Mouse (Mus musculus) erythroblast, embryonic 14.5 days (primary cell): Measurements from ENCODE around the gene Arhgef28. TPM values are rescaled to one million over a fixed set of nuclear protein-coding genes. Genes with fewer than 3 reads are reported as not detected.

Experiments
- H3K27me3 ChIP-seq: 2 replicates; pipeline ENCODE4 v1.6.1; 2012; ENCODE audit warnings: inconsistent platforms; ENCODE audit not compliant: control insufficient read depth
- H3K36me3 ChIP-seq: 2 replicates; pipeline ENCODE4 v1.6.1; 2012; ENCODE audit warnings: mild to moderate bottlenecking, inconsistent platforms; ENCODE audit not compliant: control insufficient read depth
- H3K4me1 ChIP-seq: 2 replicates; pipeline ENCODE4 v1.6.1; 2012; ENCODE audit warnings: inconsistent platforms; ENCODE audit not compliant: control insufficient read depth
- H3K4me3 ChIP-seq: replicated peaks from 2 replicates; pipeline ENCODE3; 2012; ENCODE audit warnings: moderate library complexity, mild to moderate bottlenecking, inconsistent platforms
- H3K9me3 ChIP-seq: 2 replicates; pipeline ENCODE4 v1.6.1; 2012; ENCODE audit warnings: low read length, inconsistent platforms, mixed read lengths; ENCODE audit not compliant: control insufficient read depth
- GATA1 ChIP-seq: IDR thresholded peaks from 2 replicates; pipeline ENCODE4 v1.6.1; 2012; ENCODE audit warnings: low read length, inconsistent platforms, mixed read lengths
- TAL1 ChIP-seq: IDR thresholded peaks from 3 replicates; pipeline ENCODE4 v1.6.1; 2012; ENCODE audit warnings: low read length, inconsistent platforms, mixed read lengths
- polyA plus RNA-seq: library from polyadenylated mRNA; stranded (reverse); fragments of >175 nt; gene quantifications from 2 replicates; pipeline ENCODE4 v1.2.3, GENCODE M21; 2012

The Arhgef28 gene
- polyA plus RNA-seq, 1 experiment: 0.07 TPM

GRCm38 (mm10) chr13:97902821-97903220, 303.4 kb downstream of the Arhgef28 start:
- TF ChIP-seq GATA1 (no peak), TAL1 (no peak)
- Histone ChIP-seq H3K9me3 (no peaks in the 10 kb centered on the region), H3K36me3 (no peaks in the 10 kb centered on the region), H3K4me1 (no peaks in the 10 kb centered on the region), H3K27me3 (no peaks in the 10 kb centered on the region), H3K4me3 (no peak overlapping the region)

GRCm38 (mm10) chr13:97900380-97900758, 305.9 kb downstream of the Arhgef28 start:
- Histone ChIP-seq H3K9me3 (no peaks in the 10 kb centered on the region), H3K4me3 (no peak overlapping the region), H3K4me1 (no peaks in the 10 kb centered on the region), H3K27me3 (no peaks in the 10 kb centered on the region), H3K36me3 (no peaks in the 10 kb centered on the region)
- no peak for TF ChIP-seq TAL1
- TF ChIP-seq GATA1: no peak

- no peak overlapping the region for H3K4me3 ChIP-seq
- H3K4me1 ChIP-seq: no peaks in the 10 kb centered on the region
- no peaks in the 10 kb centered on the region for H3K9me3 ChIP-seq
- TF ChIP-seq GATA1: no peak
- no peak for TF ChIP-seq TAL1
- no peaks in the 10 kb centered on the region for H3K36me3 ChIP-seq
- H3K27me3 ChIP-seq: no peaks in the 10 kb centered on the region
These were observed 306.4 kb downstream of the Arhgef28 start for GRCm38 (mm10) chr13:97899604-97900379.

- TF ChIP-seq GATA1: no peak
- no peak for TF ChIP-seq TAL1
- H3K36me3 ChIP-seq: no peaks in the 10 kb centered on the region
- no peaks in the 10 kb centered on the region for H3K27me3 ChIP-seq
- H3K4me3 ChIP-seq: no peak overlapping the region
- H3K9me3 ChIP-seq: no peaks in the 10 kb centered on the region
- no peaks in the 10 kb centered on the region for H3K4me1 ChIP-seq
These were observed 307.6 kb downstream of the Arhgef28 start for GRCm38 (mm10) chr13:97898590-97898989.

- no peaks in the 10 kb centered on the region for H3K36me3 ChIP-seq
- TF ChIP-seq TAL1: no peak
- TF ChIP-seq GATA1: no peak
- H3K4me3 ChIP-seq: no peak overlapping the region
- H3K27me3 ChIP-seq: no peaks in the 10 kb centered on the region
- no peaks in the 10 kb centered on the region for H3K9me3 ChIP-seq
- H3K4me1 ChIP-seq: no peaks in the 10 kb centered on the region
These were observed 313.0 kb downstream of the Arhgef28 start for GRCm38 (mm10) chr13:97893031-97893825.

GRCm38 (mm10) chr13:97892089-97892884, 314.0 kb downstream of the Arhgef28 start:
- Histone ChIP-seq H3K9me3 (no peaks in the 10 kb centered on the region), H3K4me1 (no peaks in the 10 kb centered on the region), H3K36me3 (no peaks in the 10 kb centered on the region), H3K4me3 (no peak overlapping the region), H3K27me3 (no peaks in the 10 kb centered on the region)
- TF ChIP-seq GATA1: no peak
- no peak for TF ChIP-seq TAL1

GRCm38 (mm10) chr13:97888046-97888445, 318.2 kb downstream of the Arhgef28 start:
- Histone ChIP-seq H3K4me1 (no peaks in the 10 kb centered on the region), H3K27me3 (no peaks in the 10 kb centered on the region), H3K9me3 (no peaks in the 10 kb centered on the region), H3K36me3 (no peaks in the 10 kb centered on the region), H3K4me3 (no peak overlapping the region)
- no peak for TF ChIP-seq TAL1
- no peak for TF ChIP-seq GATA1

GRCm38 (mm10) chr13:97887558-97887957, 318.7 kb downstream of the Arhgef28 start:
- H3K27me3 ChIP-seq: no peaks in the 10 kb centered on the region
- no peaks in the 10 kb centered on the region for H3K9me3 ChIP-seq
- TF ChIP-seq GATA1: no peak
- no peak for TF ChIP-seq TAL1
- no peaks in the 10 kb centered on the region for H3K4me1 ChIP-seq
- H3K36me3 ChIP-seq: no peaks in the 10 kb centered on the region
- no peak overlapping the region for H3K4me3 ChIP-seq

GRCm38 (mm10) chr13:97883629-97884028, 322.6 kb downstream of the Arhgef28 start:
- no peaks in the 10 kb centered on the region for H3K36me3 ChIP-seq
- no peak for TF ChIP-seq GATA1
- TF ChIP-seq TAL1: no peak
- H3K9me3 ChIP-seq: no peaks in the 10 kb centered on the region
- no peaks in the 10 kb centered on the region for H3K4me1 ChIP-seq
- H3K27me3 ChIP-seq: no peaks in the 10 kb centered on the region
- no peak overlapping the region for H3K4me3 ChIP-seq
